Mouse (Mus musculus) embryonic facial prominence, embryonic 13.5 days (tissue): Measurements from ENCODE around the gene Ppargc1a. TPM values are rescaled to one million over a fixed set of nuclear protein-coding genes. Genes with fewer than 3 reads are reported as not detected.

ENCODE experiments used
- ATAC-seq: fragments of 200-750 bp; cut with Nextera tagmentation; 2 replicates; pipeline ENCODE4 v1.8.0; 2017; ENCODE audit warnings: low read depth; ENCODE audit not compliant: insufficient number of reproducible peaks, insufficient read depth, low FRiP score, low TSS enrichment
- H3K27ac ChIP-seq: fragments of 300-500 bp; sonication (generic); 2 replicates; pipeline ENCODE4 v1.5.1; 2015; ENCODE audit warnings: moderate library complexity, mild to moderate bottlenecking, inconsistent platforms
- H3K27me3 ChIP-seq: fragments of 300-500 bp; sonication (generic); 2 replicates; pipeline ENCODE4 v1.6.1; 2015; ENCODE audit warnings: mild to moderate bottlenecking, inconsistent platforms
- H3K36me3 ChIP-seq: fragments of 300-500 bp; sonication (generic); 2 replicates; pipeline ENCODE4 v1.6.1; 2015; ENCODE audit warnings: mild to moderate bottlenecking, inconsistent platforms
- H3K4me1 ChIP-seq: fragments of 300-500 bp; sonication (generic); 2 replicates; pipeline ENCODE4 v1.6.1; 2015; ENCODE audit warnings: inconsistent platforms
- H3K4me2 ChIP-seq: fragments of 300-500 bp; sonication (generic); 2 replicates; pipeline ENCODE4 v1.6.1; 2015; ENCODE audit warnings: moderate library complexity, mild to moderate bottlenecking, inconsistent platforms
- H3K4me3 ChIP-seq: fragments of 300-500 bp; sonication (generic); 2 replicates; pipeline ENCODE4 v1.5.1; 2015; ENCODE audit warnings: mild to moderate bottlenecking, inconsistent platforms
- H3K9ac ChIP-seq: fragments of 300-500 bp; sonication (generic); 2 replicates; pipeline ENCODE4 v1.6.1; 2015; ENCODE audit warnings: mild to moderate bottlenecking, inconsistent platforms
- H3K9me3 ChIP-seq: fragments of 300-500 bp; sonication (generic); 2 replicates; pipeline ENCODE4 v1.6.1; 2016; ENCODE audit warnings: inconsistent platforms
- WGBS: fragments of 180-500 bp; shearing (Covaris S2); methylation state at CpG from one replicate; pipeline ENCODE4 v1.1.7; 2015; ENCODE audit warnings: mixed read lengths; 5-methylcytosine and 5-hydroxymethylcytosine counted together
- polyA plus RNA-seq: library from polyadenylated mRNA; unstranded; fragments of >200 nt; fragmentation: Nextera tagmentation; extraction: Ambion mirVana; gene quantifications from 2 replicates; pipeline ENCODE4 v1.2.1, GENCODE M21; 2015

Gene Ppargc1a
- polyA plus RNA-seq, 1 experiment from 2014 or later = 4.2 TPM

DNA sequence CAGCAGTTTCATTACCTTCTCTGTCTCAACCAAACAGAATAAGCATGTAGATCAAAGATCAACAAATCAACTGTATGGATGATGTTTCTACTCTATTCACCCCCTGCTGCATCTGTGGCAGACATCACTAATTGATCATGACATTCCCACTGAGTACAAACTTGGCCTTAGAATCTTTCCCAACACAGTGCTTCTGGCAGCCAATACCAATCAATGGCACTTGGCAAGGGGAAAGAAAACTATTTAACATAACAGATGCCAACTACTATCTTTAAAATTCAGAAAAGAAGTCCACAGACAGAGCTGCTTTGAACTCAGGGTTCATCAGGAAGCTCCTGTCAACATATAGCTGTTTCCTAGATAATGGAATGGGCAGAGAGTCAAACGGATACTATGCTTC lies 83.8 kb downstream of the Ppargc1a start:
- H3K4me3 ChIP-seq = no peak overlapping the region
- no peak overlapping the region for H3K4me2 ChIP-seq
- H3K27ac ChIP-seq = no peak overlapping the region
- ATAC-seq = no peak
- 76% methylated on average over 1 of the region's 1 CpGs for WGBS
- no peaks in the 10 kb centered on the region for H3K4me1 ChIP-seq
- H3K36me3 ChIP-seq = no peaks in the 10 kb centered on the region
- H3K9ac ChIP-seq = no peak overlapping the region
- no peaks in the 10 kb centered on the region for H3K27me3 ChIP-seq
- H3K9me3 ChIP-seq = no peaks in the 10 kb centered on the region

- ATAC-seq = no peak
- H3K36me3 ChIP-seq = no peaks in the 10 kb centered on the region
- H3K4me2 ChIP-seq = no peak overlapping the region
- no peaks in the 10 kb centered on the region for H3K9me3 ChIP-seq
- no peak overlapping the region for H3K27ac ChIP-seq
- H3K9ac ChIP-seq = no peak overlapping the region
- peaks cover 6% of the 10 kb centered on the region for H3K4me1 ChIP-seq
- no peaks in the 10 kb centered on the region for H3K27me3 ChIP-seq
- no peak overlapping the region for H3K4me3 ChIP-seq
Measured at GRCm38 (mm10) chr5:51479859-51480258, 87.7 kb downstream of the Ppargc1a start.

DNA sequence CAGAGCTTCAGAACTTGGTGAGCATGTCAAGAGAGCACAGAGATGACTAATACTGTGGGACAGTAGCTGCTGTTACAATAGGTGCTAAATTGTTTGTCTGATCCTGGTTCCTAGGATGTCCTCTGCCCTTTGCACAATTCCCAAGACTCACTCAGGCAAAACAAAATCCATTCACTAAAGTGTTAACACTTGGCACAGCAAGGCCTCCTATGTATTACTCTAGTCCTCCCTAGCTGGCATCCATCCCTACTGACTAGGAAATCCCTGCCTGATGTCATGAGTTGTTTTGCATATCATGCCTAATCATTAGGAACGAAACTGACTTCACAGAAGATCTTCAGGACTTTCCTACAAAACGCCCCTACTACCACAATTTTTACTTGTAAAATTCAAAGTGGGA lies 88.1 kb downstream of the Ppargc1a start:
- no peak overlapping the region for H3K4me3 ChIP-seq
- H3K27me3 ChIP-seq = no peaks in the 10 kb centered on the region
- no peak overlapping the region for H3K4me2 ChIP-seq
- 76% methylated on average over 2 of the region's 2 CpGs for WGBS
- no peak overlapping the region for H3K9ac ChIP-seq
- H3K36me3 ChIP-seq = no peaks in the 10 kb centered on the region
- H3K9me3 ChIP-seq = no peaks in the 10 kb centered on the region
- H3K4me1 ChIP-seq = peaks cover 6% of the 10 kb centered on the region
- ATAC-seq = no peak
- no peak overlapping the region for H3K27ac ChIP-seq

- WGBS = 35% methylated on average over 7 of the region's 7 CpGs
- no peak overlapping the region for H3K9ac ChIP-seq
- no peak overlapping the region for H3K4me2 ChIP-seq
- H3K27ac ChIP-seq = no peak overlapping the region
- H3K4me3 ChIP-seq = no peak overlapping the region
- H3K9me3 ChIP-seq = no peaks in the 10 kb centered on the region
- no peaks in the 10 kb centered on the region for H3K27me3 ChIP-seq
- no peaks in the 10 kb centered on the region for H3K36me3 ChIP-seq
- ATAC-seq = no peak
- peaks cover 6% of the 10 kb centered on the region for H3K4me1 ChIP-seq
Measured at GRCm38 (mm10) chr5:51478319-51478994, 89.1 kb downstream of the Ppargc1a start.

DNA sequence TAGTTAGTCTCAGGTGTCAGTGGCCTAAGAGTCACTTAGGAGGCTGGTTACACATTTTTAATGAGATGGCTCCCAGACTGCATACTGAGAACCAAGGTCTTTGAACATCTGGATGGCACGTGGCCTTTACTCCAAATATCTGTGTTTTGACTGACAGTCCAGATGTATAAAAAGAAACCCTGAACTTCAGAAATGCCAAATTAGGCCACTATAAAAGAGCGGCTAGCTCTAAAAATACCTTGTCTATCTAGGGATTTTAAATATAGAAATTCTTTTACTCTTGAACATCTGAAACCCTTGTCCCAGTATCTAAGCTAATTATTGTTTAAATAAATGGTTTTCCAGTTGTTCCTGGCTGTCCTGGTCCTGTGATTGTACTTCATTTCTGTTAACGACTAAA lies 90.4 kb downstream of the Ppargc1a start:
- Histone ChIP-seq H3K36me3 (0 out of 2 replicates have a peak, but pooled peaks cover 6% of the 10 kb centered on the region), H3K4me3 (no peak overlapping the region), H3K27me3 (no peaks in the 10 kb centered on the region), H3K4me1 (peaks cover 6% of the 10 kb centered on the region), H3K27ac (no peak overlapping the region), H3K9ac (no peak overlapping the region), H3K9me3 (peaks cover 4% of the 10 kb centered on the region; the same call in 1 of the 2 replicates), H3K4me2 (no peak overlapping the region)
- ATAC-seq = no peak
- 63% methylated on average over 3 of the region's 3 CpGs for WGBS

GRCm38 (mm10) chr5:51475034-51475541 lies 92.4 kb downstream of the Ppargc1a start:
- WGBS = 48% methylated on average over 4 of the region's 4 CpGs
- no peak overlapping the region for H3K9ac ChIP-seq
- ATAC-seq = no peak

DNA sequence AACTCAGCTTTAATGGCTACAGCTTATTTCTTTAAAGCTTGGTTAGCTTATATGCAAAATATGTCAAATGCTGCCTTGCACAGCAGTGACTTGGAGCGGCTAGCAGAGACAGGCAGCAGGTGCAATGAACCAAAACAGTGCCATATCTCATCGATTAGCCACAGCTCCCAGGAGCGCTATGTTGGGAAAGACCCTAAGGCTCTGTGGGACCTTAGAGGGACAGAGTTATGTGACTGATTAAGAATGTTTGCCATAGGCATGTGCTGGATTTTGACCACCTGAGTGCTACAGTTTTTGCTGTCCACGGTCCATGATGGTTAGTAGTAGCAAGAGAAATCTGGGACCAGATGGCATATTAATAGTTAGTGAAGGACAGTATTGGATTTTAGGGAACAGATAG lies 95.9 kb downstream of the Ppargc1a start:
- Histone ChIP-seq H3K9ac (no peak overlapping the region), H3K27me3 (no peaks in the 10 kb centered on the region), H3K4me2 (no peak overlapping the region), H3K4me3 (no peak overlapping the region), H3K4me1 (no peaks in the 10 kb centered on the region), H3K36me3 (0 out of 2 replicates have a peak, but pooled peaks cover 6% of the 10 kb centered on the region), H3K27ac (no peak overlapping the region), H3K9me3 (peaks cover 4% of the 10 kb centered on the region; the same call in 1 of the 2 replicates)
- no peak for ATAC-seq
- 63% methylated on average over 4 of the region's 4 CpGs for WGBS

More at GRCm38 (mm10) chr5:51475034-51475541, 92.4 kb downstream of the Ppargc1a start:
- Histone ChIP-seq H3K4me1 (peaks cover 6% of the 10 kb centered on the region), H3K27me3 (no peaks in the 10 kb centered on the region), H3K4me3 (no peak overlapping the region), H3K27ac (no peak overlapping the region), H3K4me2 (no peak overlapping the region), H3K9me3 (peaks cover 4% of the 10 kb centered on the region; the same call in 1 of the 2 replicates), H3K36me3 (0 out of 2 replicates have a peak, but pooled peaks cover 6% of the 10 kb centered on the region)

DNA sequence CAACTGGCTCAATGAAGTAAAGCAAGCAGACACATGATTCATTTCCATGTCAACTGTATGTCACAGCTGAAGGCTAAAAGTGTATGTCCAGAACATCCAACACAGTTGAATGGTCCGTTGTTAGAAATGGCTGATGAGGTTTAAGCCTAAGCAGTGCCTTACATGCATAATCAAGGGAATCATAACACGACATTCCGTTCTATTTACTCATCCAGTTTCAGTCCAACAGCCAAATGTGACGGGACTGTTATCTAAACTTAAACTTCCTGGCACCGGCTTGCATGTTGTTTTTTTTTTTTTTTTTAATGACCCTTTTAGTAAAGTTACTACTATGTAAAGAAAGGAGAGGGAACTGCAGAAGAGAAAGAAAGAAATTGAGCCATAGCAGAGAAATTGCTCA lies 101.5 kb downstream of the Ppargc1a start:
- Histone ChIP-seq H3K4me1 (no peaks in the 10 kb centered on the region), H3K27me3 (no peaks in the 10 kb centered on the region), H3K9me3 (no peaks in the 10 kb centered on the region), H3K4me2 (no peak overlapping the region), H3K4me3 (no peak overlapping the region), H3K36me3 (no peaks in the 10 kb centered on the region), H3K9ac (no peak overlapping the region), H3K27ac (no peak overlapping the region)
- 82% methylated on average over 5 of the region's 5 CpGs for WGBS
- ATAC-seq = no peak

- Histone ChIP-seq H3K27ac (no peak overlapping the region), H3K36me3 (no peaks in the 10 kb centered on the region), H3K4me3 (no peak overlapping the region), H3K9ac (no peak overlapping the region), H3K9me3 (no peaks in the 10 kb centered on the region), H3K27me3 (no peaks in the 10 kb centered on the region), H3K4me1 (peaks cover 4% of the 10 kb centered on the region; the same call in 1 of the 2 replicates), H3K4me2 (no peak overlapping the region)
- 49% methylated on average over 3 of the region's 3 CpGs for WGBS
- no peak for ATAC-seq
Measured at GRCm38 (mm10) chr5:51452033-51452432, 115.5 kb downstream of the Ppargc1a start.

DNA sequence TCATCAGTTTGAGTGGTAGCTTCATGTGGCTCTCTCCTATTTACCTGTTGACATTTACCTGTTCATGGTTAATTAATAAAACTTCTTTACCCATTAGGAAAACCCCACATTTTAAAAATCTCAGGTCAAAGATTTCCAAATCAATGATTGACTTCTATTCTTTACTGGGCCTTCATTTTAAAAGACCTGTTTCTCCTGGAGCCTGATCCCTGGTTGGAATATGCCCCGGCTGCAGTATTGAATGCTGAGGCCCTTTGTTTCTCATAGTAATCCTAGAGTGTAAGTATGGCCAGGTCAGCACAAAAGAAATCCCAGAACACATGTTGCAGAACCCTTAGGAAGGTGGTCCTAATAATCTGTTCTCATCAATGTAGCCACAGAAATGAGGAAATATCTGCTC lies 119.9 kb downstream of the Ppargc1a start:
- no peak overlapping the region for H3K27ac ChIP-seq
- H3K4me3 ChIP-seq = no peak overlapping the region
- H3K27me3 ChIP-seq = no peaks in the 10 kb centered on the region
- H3K4me1 ChIP-seq = peaks cover 4% of the 10 kb centered on the region; the same call in 1 of the 2 replicates
- 87% methylated on average over 1 of the region's 1 CpGs for WGBS
- H3K36me3 ChIP-seq = no peaks in the 10 kb centered on the region
- H3K4me2 ChIP-seq = no peak overlapping the region
- H3K9me3 ChIP-seq = no peaks in the 10 kb centered on the region
- H3K9ac ChIP-seq = no peak overlapping the region
- no peak for ATAC-seq

- 87% methylated on average over 14 of the region's 14 CpGs for WGBS
Measured at GRCm38 (mm10) chr5:51446299-51447090, 121.0 kb downstream of the Ppargc1a start.

DNA sequence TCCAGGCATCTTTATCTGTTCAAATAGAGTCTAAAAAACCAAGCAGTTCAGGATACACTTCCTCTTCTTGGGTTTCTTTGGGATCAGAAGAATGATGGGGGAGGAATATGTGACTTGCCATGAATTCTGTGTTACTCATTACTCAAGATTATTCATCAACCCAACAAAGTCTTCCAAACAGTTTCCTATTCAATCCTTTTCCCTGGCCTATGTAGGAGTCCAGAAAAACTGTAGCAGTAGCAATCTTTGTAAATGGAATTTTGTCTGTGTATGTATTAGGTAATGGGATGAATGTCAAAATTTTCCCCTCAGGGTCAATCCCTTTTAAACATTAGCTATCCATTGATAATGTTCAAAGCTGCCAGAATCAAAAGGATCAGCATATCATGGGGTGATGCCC lies 121.8 kb downstream of the Ppargc1a start:
- Histone ChIP-seq H3K27me3 (no peaks in the 10 kb centered on the region), H3K9me3 (no peaks in the 10 kb centered on the region), H3K36me3 (no peaks in the 10 kb centered on the region), H3K4me3 (no peak overlapping the region), H3K9ac (no peak overlapping the region), H3K27ac (no peak overlapping the region), H3K4me2 (no peak overlapping the region), H3K4me1 (no peaks in the 10 kb centered on the region)
- no peak for ATAC-seq

More at GRCm38 (mm10) chr5:51446299-51447090, 121.0 kb downstream of the Ppargc1a start:
- no peaks in the 10 kb centered on the region for H3K36me3 ChIP-seq
- H3K27me3 ChIP-seq = no peaks in the 10 kb centered on the region
- no peak for ATAC-seq
- H3K4me1 ChIP-seq = no peaks in the 10 kb centered on the region
- H3K4me3 ChIP-seq = no peak overlapping the region
- no peak overlapping the region for H3K9ac ChIP-seq
- H3K9me3 ChIP-seq = no peaks in the 10 kb centered on the region
- H3K27ac ChIP-seq = no peak overlapping the region
- no peak overlapping the region for H3K4me2 ChIP-seq
